12 mouse cellular contexts compared by ENCODE assay signal in genomic region chr5:134445208-134445831, GRCm38 (mm10). TPM values are rescaled to one million over a fixed set of nuclear protein-coding genes. Genes with fewer than 3 reads are reported as not detected.
DNase-seq lines count a peak whose midpoint lies in the region; ATAC-seq and TF ChIP-seq lines count a peak whose summit lies in the region.
"Had no signal": no experiment of that assay in that cellular context is flagged by ENCODE, and none has a peak within 500 bp of the region (broad histone marks: within the 10 kb centered on the region; RNA-seq: fewer than 3 reads in every experiment).

No protein-coding gene starts in this region.

- H3K27me3 ChIP-seq in heart, embryonic 14.5 days (ENCODE audit: control insufficient read depth, insufficient read depth, low read length), result no peaks in the 10 kb centered on the region
- no peaks in the 10 kb centered on the region for H3K27me3 ChIP-seq in lung, postnatal 0 days (replicated peaks; ENCODE audit: insufficient read depth, low read length)
- H3K27me3 ChIP-seq in embryonic facial prominence, embryonic 15.5 days, result no peaks in the 10 kb centered on the region
- H3K27me3 ChIP-seq: CH12.LX had no signal

- H3K4me2 ChIP-seq in heart, embryonic 14.5 days (ENCODE audit: low read length), result peak overlapping the region; percentile 26
- no peak overlapping the region for H3K4me2 ChIP-seq in lung, postnatal 0 days (replicated peaks; ENCODE audit: low read depth, low read length)
- H3K4me2 ChIP-seq in embryonic facial prominence, embryonic 15.5 days (replicated peaks), result no peak overlapping the region

- no peak for DNase-seq in heart, adult 9 months (ENCODE audit: low spot score in 2 of 2)
- peak; percentile 34 for DNase-seq in lung, postnatal 0 days (ENCODE audit: low spot score)
- DNase-seq in lung, postnatal 10 days, result no peak
- DNase-seq in thymus, postnatal 36 days, result peak; percentile 37 to 41
- no peak for DNase-seq in adrenal gland, postnatal 4 days (ENCODE audit: low spot score in 2 of 2)
- no peak for DNase-seq in ovary, postnatal 36 days (ENCODE audit: low spot score)
- DNase-seq: adrenal gland, adult 2 months; cerebellum, adult 8-10 months; kidney, postnatal 14 days had no signal

- no peak for TF ChIP-seq EP300 in lung, postnatal 0 days (IDR thresholded peaks at IDR 0.05)

- peaks cover 32 to 45% of the 10 kb centered on the region in 2 experiments for H3K4me1 ChIP-seq in heart, embryonic 14.5 days (ENCODE audit: control insufficient read depth in 2 of 2, insufficient read depth in 2 of 2, low read length in 2 of 2)
- H3K4me1 ChIP-seq in lung, postnatal 0 days (ENCODE audit: insufficient read depth, low read depth, low read length), result peaks cover 9% of the 10 kb centered on the region
- H3K4me1 ChIP-seq in embryonic facial prominence, embryonic 15.5 days, result peaks cover 41% of the 10 kb centered on the region

- WGBS in heart, embryonic 14.5 days, result 20% methylated on average over 10 of the region's 10 CpGs
- 16% methylated on average over 10 of the region's 10 CpGs for WGBS in lung, postnatal 0 days
- WGBS in embryonic facial prominence, embryonic 15.5 days, result 35% methylated on average over 10 of the region's 10 CpGs

- H3K36me3 ChIP-seq in heart, embryonic 14.5 days (ENCODE audit: control insufficient read depth, insufficient read depth, low read length), result peaks cover 11% of the 10 kb centered on the region; the same call in 1 of the 2 replicates
- no peaks in the 10 kb centered on the region for H3K36me3 ChIP-seq in lung, postnatal 0 days (ENCODE audit: insufficient read depth, low read length)
- peaks cover 32% of the 10 kb centered on the region; the same call in 1 of the 2 replicates for H3K36me3 ChIP-seq in embryonic facial prominence, embryonic 15.5 days

- H3K4me3 ChIP-seq in heart, embryonic 14.5 days (ENCODE audit: control insufficient read depth in 1 of 2, insufficient read depth in 1 of 2, low read depth in 1 of 2, low read length in 2 of 2), result no peak overlapping the region
- H3K4me3 ChIP-seq in lung, postnatal 0 days (ENCODE audit: low read depth, low read length), result no peak overlapping the region
- no peak overlapping the region for H3K4me3 ChIP-seq in embryonic facial prominence, embryonic 15.5 days (replicated peaks)

- no peak for TF ChIP-seq CTCF in lung, postnatal 0 days (IDR thresholded peaks at IDR 0.05)

- 0 out of 2 replicates have a peak, but pooled peaks cover 3% of the 10 kb centered on the region for H3K9me3 ChIP-seq in heart, embryonic 14.5 days (ENCODE audit: control insufficient read depth, low read length)
- H3K9me3 ChIP-seq in lung, postnatal 0 days (ENCODE audit: low read length), result no peaks in the 10 kb centered on the region
- H3K9me3 ChIP-seq in embryonic facial prominence, embryonic 15.5 days (replicated peaks), result no peaks in the 10 kb centered on the region

- ATAC-seq in heart, embryonic 14.5 days (ENCODE audit: insufficient number of reproducible peaks, insufficient read depth, low FRiP score, low read depth), result 0 out of 2 replicates have a peak, but pooled peaks have one; percentile 14
- ATAC-seq in lung, postnatal 0 days, result peak; percentile 27; the same call in 1 of the 2 replicates
- ATAC-seq in embryonic facial prominence, embryonic 15.5 days (ENCODE audit: insufficient number of reproducible peaks, low FRiP score, low TSS enrichment, low read depth), result peak; percentile 35; the same call in 1 of the 2 replicates

- H3K27ac ChIP-seq in heart, embryonic 14.5 days (replicated peaks in 1 of 2; ENCODE audit: control insufficient read depth in 1 of 2, insufficient read depth in 1 of 2, low read depth in 2 of 2, low read length in 2 of 2), result peak overlapping the region; percentile 83 to 97
- 0 out of 2 replicates have a peak overlapping the region, but pooled peaks have one; percentile 14 for H3K27ac ChIP-seq in lung, postnatal 0 days (ENCODE audit: low read length)
- peak overlapping the region; percentile 90 for H3K27ac ChIP-seq in embryonic facial prominence, embryonic 15.5 days (replicated peaks)

- peak overlapping the region; percentile 51 for H3K9ac ChIP-seq in heart, embryonic 14.5 days (ENCODE audit: low read length)
- no peak overlapping the region for H3K9ac ChIP-seq in lung, postnatal 0 days (replicated peaks; ENCODE audit: low read depth)
- H3K9ac ChIP-seq in embryonic facial prominence, embryonic 15.5 days, result no peak overlapping the region

RNA-seq across cellular contexts. Expression of gene Gtf2ird1, which starts 11.2 kb away (rescaled TPM):
- polyA plus RNA-seq in heart, embryonic 14.5 days (2014; fragmentation: Nextera tagmentation; extraction: Ambion mirVana), result 53.9 and 55.0 TPM in 2 replicates
- polyA plus RNA-seq in lung, postnatal 0 days (2015; fragmentation: Nextera tagmentation; extraction: Ambion mirVana), result 31.9 and 36.1 TPM in 2 replicates
- 114 and 123 TPM in 2 replicates for polyA plus RNA-seq in embryonic facial prominence, embryonic 15.5 days (2015; fragmentation: Nextera tagmentation; extraction: Ambion mirVana)
- total RNA-seq in adrenal gland, postnatal 4 days (2021), result 100 to 1,000 TPM in 1 of 2 experiments, 10 to 100 TPM in 1; 93.5 to 104 TPM

Comparison
In these comparisons a context has a peak if more than half of its experiments do, and no peak if none do; other contexts are left out.
1. DNase-seq: peak in lung, postnatal 0 days (single experiment) and thymus, postnatal 36 days (2 of 2); none in heart, adult 9 months (0 of 2), lung, postnatal 10 days (single experiment), adrenal gland, postnatal 4 days (0 of 2) and ovary, postnatal 36 days (single experiment).
2. H3K27ac ChIP-seq: peak in every context shown above with its lines; median percentile 90 in heart, embryonic 14.5 days; 90 in embryonic facial prominence, embryonic 15.5 days; 14 in lung, postnatal 0 days.
3. Peak in every context shown above with its lines, with median percentiles within 50 percentile points of each other: ATAC-seq.